Mouse (Mus musculus): Measurements from ENCODE around the gene Txndc16.

Gene Txndc16

DNA sequence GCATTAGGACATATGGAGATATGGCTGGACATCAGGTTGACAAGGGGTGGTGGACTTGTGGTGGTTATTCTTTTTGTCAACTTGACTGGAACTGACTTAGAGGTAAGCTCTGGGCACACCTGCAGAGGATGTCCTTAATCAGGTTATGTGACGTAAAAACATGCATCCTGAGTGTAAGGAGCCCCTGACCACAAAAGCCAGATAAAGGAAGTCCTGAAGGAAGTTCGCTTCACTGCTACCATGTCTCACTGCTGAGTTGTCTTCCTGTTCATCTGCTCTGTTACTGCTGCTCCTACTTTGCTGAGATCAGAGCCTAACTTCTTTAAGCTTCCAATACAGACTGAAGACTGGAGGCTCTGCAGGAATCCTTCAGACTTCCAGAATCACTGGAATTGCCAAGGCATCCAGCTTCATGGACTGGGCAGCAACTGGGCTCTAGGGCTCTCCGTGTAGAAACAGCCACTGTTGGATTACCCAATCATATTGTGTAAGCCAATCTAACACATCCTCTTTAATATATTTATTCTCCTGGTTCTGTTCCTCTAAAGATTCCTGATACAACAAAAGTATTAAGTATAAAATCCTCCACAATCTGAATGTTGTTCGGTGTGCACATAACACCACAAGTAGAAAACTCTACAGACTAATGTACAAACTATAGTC is 64.5 kb downstream of the Txndc16 start:
- no peak for DNase-seq (ENCODE audit: low spot score in 2 of 2)

DNA sequence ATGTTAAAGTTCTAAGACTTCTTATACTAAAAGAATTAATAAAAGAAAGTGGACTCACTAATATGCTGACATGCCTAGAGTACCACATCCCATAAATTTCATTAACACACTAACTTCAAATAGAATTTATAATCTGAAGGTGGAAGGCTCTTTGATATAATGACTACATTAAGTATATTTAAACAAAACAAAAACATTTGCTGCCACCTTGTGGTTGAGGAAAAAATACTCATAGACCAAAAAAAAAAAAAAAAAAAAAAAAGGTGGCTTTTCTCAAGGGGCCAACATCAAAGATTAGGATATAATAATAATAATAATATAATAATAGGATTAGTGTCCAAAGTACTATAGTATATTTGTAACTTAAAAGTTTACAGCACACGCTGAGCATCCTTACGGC is 66.9 kb downstream of the Txndc16 start:
- DNase-seq (ENCODE audit: low spot score in 2 of 2) = no peak

DNA sequence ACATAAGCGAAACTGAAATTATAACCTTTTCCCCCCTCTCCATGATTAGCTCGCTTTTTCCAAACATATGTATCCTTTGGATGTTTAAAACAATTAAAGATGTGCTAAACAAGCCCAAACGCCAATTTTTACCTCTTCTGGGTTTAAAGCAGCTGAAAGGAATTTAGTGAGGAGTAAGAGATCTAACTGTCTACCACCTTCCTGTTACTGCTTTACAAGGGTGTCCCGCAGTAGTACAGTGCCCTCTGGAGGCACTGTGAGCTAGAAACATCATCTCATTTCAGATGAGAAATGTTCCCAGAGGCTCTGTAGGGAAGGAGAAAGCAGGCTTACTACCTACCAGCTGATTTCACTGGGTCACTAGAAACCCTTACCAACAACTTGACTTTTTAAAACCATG is 77.6 kb downstream of the Txndc16 start:
- DNase-seq (ENCODE audit: low spot score in 2 of 2) = peak; percentile 67 to 70

DNA sequence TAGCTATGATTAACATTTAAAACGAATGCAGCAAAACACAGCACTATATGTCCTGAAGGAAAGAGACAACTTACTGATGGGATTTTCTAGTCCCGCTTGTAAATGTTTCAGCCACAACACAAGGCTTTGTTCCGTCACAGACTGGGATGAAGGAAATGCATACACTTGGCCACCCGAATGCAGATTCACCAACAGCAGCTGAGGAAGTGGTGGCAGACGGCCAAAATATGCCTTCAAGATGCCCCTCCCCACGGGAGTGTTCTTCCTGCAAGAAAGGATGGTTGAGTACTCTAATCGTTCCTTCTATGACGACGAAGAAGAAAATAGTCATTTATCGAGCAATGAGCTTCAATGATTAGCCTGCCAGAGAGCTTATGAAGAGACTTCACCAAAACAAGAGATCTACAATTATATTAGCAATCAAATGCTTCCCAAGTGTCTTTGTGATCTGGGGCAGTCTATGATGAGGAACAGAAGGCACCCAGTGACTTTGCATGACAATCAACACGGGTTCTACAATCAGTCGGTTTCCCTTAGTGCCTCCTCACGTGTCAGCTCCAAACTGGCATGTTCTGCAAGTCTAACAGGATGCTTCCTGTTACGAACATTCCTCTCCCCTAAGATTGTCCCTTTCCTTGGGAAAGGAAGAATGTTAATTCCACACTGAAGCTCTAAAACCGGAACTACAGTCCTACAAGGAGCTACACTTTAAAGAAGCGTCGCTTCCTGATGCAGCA is 79.6 kb downstream of the Txndc16 start:
- no peak for DNase-seq (ENCODE audit: low spot score in 2 of 2)

DNA sequence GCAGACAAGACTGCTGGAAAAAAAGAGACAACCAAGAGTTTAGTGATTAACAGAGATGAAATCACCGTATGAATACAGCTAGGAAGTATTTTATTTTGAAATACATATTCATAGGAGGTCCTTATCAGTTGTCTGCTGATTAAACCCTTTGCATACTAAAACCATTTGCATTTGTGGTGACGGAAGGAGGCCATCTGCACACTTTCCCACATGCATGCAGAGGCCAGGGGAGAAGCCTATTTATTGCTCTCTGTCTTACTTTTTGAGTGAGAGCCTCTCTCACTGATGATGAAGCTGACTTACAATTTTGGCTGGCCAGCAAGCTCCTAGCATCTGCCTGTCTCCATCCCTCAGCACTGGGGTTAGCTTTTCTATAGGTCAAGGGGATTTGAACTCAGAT is 84.2 kb downstream of the Txndc16 start:
- DNase-seq (ENCODE audit: low spot score in 2 of 2) = no peak

DNA sequence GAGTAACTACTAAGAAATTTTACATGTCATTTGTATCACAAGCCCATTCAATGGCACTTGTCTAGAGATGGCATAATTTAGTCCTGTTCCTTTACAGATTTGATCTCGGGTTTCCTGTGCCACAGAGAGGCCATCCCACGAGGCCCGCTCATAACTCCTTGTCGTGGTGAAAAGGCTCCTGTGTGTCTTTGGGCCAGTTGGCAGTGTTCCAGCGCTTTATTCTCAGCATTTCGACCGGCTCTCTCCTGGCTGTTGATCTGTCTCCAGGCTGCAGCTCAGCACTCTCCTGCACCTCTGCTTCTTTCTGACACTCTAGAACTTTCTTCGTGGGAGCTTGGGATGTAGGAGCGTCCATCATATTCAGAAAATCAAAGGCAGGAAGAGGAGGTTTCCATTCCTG is 84.6 kb downstream of the Txndc16 start:
- no peak for DNase-seq (ENCODE audit: low spot score in 2 of 2)

DNA sequence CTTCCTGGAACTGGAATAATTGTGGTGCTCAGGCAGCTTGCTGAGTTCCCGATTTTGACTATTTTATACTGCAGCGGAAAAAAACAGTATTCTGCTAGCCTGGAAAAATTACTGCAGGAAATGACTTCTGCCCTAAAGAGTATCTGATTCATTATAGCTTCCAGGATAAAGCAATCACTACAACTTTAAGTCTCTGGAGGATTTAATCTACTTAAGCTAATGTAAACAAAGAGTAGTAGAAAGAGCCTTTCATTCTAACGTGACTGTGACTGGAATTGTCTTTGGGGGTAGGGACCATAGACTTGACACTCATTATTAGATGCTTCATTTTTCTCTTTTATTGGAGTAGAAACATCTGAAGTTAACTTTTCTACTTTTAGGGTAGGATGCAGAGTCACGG is 101.8 kb downstream of the Txndc16 start:
- no peak for DNase-seq (ENCODE audit: low spot score in 2 of 2)

DNA sequence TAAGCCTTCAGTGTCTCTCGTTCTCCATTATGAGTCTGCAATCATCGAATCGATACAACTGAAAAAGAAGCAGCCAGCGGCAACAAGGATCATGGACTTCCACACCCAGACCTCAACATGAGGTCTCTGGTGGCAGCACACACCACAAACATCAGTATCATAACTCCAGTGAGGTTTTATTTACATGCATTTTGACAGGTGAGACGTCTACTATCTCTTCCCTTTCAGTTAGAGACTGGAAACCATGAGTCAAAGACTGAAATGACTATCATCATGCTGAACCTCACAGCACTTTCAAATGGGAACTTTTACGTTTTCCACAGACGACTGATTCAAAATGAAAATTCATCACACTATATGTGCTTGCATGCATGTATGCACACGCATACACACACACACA is 117.9 kb downstream of the Txndc16 start:
- DNase-seq (ENCODE audit: low spot score in 2 of 2) = no peak

DNA sequence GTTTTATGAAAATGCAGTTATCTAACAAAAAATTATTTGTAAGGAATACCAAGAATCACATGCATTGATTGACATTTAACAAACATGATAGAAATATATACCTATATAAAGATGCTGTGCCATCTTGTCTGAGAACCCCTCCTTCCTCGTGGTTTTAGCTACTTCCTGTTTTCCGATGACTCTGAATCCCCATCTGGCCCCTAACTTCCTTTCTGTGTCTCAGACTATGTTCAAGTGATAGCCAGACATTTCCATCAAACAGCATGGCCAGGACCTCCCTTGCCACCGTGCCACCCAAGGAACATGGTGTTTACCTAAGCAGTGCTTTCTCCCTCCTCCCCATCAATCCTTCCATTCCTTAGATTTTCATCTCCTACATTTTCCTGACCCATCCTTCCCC is 127.8 kb downstream of the Txndc16 start:
- DNase-seq (ENCODE audit: low spot score in 2 of 2) = no peak

DNA sequence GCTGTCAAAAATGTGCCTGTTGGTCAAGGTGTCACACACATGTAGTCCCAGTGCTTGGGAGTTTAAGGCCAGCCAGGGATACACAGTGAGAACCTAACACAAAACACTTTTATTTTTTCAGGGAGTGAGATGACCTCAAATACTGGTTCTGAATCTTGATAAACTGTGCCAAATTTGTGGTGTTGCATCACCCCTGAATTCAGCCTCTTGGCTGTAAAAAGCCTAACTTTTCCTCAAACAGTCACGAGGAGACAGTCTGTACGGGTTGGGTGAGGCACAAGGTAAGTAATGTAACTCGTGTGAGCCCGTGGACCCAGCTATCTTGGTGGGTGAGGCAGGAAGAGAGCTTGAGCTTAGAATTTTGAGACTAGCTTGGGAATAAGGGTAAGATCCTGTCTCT is 130.1 kb downstream of the Txndc16 start:
- DNase-seq (ENCODE audit: low spot score in 2 of 2) = no peak

DNA sequence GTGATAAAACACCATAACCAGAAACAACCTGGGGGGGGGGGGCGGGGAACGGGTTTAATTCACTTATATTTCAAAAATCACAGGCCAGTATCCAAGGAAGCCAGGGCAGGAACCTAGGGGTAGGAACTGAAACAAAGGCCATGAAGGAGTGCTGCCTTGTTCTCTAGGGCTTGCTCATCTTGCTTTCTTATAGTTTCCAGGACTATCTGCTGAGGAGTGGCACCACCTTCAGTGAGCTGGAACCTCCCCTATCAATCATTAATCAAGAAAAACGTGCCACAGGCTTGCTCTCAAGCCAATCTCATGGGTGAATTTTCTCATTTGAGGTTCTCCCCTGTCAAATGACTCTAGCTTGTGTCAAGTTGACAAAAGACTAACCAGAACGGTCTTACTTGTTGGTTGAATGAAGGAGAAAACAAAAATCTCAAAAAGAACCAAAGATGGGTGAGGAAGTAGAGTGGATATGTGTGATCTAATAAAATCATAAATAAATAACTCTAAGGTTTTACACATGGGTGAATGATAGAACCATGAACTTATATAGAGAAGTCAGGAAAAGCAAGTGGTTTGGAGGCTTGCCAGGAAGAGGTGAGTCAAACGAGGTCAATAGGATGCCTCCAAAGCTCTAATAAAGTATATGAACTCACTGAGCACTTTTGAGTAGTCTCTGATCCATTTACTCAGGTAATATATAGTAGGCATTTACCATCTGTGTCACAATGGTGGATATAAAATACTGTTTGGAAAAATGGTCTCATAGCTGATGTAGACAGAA is 134.3 kb downstream of the Txndc16 start:
- DNase-seq (ENCODE audit: low spot score in 2 of 2) = no peak

DNA sequence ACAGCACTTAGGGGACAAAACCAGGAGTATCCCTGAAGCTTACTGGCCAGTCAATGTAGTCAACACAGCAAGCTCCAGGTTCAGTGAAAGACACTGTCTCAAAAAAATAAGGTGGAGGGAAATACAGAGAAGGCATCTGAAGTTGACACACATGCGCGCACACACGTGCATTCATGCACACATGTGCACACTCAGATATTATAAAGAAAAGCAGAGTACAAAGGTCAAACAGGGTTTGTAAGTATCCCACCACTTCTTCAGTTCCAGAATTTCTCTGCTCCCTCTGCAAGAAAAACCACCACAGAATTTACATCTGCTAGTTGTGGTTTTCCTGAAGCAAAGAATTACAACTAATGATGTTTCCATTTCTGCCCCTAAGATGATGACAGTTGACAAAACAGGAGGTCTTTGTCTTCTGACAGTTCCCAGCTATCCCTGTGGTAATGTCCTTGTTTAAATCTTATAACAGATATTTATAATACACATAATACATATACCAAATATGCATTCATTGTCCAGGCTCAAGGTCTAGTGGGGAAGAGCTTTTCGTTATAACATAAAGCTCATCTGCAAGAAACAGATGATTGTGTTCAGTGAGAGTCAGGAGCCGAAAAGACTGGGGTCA is 135.4 kb downstream of the Txndc16 start:
- no peak for DNase-seq (ENCODE audit: low spot score in 2 of 2)

DNA sequence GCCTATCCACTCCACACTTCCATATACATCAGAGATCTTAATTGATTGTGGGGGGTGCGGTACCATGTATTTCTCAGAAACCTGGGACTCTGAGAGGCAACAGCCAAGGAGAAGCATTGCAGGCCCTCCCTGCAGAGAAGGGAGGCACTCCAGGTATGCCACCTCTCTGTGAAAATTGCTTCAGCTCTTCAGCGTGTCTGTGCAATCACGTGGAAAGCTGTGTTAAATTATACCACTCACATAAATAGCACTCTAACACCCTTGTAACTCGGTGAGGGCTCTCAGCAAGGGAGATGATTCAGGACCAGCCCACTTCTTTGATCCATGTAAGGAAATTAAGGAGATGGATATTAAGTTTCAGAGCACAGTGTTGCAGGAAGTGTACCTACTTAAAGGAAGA is 136.6 kb downstream of the Txndc16 start:
- DNase-seq (ENCODE audit: low spot score in 2 of 2) = peak; percentile 10
